Mouse (Mus musculus): Measurements from ENCODE around the gene Traf3ip2.

Gene Traf3ip2

DNA sequence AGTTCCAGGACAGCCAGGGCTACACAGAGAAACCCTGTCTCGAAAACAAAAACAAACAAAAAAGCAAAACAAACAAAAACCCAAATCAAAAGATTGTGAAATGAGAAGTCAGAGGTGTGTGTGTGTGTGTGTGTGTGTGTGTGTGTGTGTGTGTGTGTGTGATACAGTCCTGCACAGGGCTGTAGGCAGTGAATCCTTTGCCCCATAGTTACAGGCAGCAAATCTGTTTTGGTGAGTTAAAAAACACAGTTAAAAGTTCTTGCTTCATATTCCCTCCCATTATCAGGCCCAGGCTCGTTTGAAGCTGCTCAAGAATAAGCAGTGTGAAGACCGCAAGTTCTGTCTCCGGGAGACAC, at the start of gene Traf3ip2:
TSS of gene Traf3ip2 (plus strand) at position 302 of the 356 bp plus-strand sequence.
- DNase-seq (ENCODE audit: low spot score in 2 of 2), result no peak

DNA sequence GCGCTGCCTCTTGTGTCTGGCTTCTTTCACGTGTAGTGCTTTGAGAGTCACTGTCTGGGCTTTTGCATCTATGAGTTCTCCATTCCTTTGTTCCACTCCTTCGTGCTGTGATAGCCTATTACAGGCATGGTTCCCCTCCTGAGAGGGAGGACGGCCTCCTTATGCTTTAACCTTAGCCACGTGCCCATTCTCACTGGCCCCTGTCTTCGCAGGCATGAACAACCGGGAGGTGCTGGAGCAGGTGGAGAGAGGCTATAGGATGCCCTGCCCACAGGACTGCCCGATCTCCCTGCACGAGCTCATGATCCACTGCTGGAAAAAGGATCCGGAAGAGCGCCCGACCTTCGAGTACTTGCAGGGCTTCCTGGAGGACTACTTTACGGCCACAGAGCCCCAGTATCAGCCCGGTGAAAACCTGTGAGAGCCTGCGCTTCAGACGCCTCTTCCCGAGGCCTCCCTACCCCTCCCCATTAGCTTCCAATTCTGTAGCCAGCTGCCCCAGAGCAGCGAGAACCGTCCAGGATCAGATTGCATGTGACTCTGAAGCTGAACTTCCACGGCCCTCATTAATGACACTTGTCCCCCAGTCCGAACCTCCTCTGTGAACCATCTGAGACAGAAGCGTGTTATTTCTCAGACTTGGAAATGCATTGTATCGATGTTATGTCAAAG, 49.0 kb upstream of the Traf3ip2 start:
- DNase-seq (ENCODE audit: low spot score in 2 of 2), result no peak

DNA sequence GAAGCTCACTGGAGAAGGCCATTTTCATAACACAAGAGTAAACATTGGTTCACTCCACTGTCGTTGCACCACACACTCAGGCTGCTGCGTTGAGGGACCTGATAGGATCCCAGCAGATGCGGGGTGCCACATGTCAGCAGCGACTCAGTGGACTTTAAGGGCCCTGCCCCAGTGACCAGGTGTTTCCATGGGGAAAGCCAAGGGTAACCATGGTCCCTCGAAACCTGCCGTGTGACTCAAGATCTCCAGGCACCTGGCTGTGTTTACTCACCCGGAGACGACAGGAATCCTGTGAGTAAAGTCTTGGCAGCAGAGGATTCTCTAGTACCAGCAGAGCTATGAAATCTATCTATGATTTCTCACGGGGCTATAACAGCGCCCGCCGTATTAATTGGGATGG, 45.8 kb upstream of the Traf3ip2 start:
- no peak for DNase-seq (ENCODE audit: low spot score in 2 of 2)

DNA sequence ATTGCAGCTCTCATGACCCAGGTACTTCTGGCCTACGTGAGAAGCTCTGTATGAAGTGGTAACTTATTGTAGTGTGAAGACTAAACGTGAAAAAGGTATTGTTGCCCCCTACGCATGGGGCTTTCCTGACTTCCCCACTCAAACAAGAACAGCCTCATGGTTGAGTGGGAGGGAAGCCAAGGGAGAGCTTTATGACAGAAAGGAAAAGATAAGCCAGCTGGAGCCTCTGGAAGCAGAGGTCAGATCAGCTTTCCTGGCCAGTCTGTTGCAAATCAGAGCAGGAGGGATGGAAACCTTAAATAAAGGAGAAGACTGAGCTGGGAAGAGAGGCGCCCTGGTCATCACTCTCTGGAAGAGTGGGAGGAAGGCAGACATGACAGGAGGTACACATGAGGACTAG, 43.7 kb upstream of the Traf3ip2 start:
- DNase-seq (ENCODE audit: low spot score in 2 of 2), result no peak

DNA sequence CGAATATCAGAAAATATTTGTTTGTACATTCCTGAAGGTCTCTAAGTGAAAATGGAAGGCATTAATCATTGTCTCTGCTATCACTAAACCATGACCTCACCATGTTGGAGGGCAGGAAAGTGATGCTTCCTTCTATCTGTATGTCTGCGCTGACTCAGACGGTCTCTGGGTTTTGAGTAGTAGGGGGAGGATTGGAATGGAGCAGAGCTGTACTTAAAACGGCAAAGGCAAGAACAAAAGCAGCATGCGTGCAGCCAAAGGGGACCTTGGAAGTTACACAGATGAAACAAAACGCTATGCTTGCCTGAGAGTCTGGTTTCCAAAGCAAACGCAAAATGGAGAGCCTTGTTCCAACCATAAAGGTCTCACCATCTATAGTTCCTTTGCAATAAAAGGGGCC, 41.7 kb upstream of the Traf3ip2 start:
- no peak for DNase-seq (ENCODE audit: low spot score in 2 of 2)

DNA sequence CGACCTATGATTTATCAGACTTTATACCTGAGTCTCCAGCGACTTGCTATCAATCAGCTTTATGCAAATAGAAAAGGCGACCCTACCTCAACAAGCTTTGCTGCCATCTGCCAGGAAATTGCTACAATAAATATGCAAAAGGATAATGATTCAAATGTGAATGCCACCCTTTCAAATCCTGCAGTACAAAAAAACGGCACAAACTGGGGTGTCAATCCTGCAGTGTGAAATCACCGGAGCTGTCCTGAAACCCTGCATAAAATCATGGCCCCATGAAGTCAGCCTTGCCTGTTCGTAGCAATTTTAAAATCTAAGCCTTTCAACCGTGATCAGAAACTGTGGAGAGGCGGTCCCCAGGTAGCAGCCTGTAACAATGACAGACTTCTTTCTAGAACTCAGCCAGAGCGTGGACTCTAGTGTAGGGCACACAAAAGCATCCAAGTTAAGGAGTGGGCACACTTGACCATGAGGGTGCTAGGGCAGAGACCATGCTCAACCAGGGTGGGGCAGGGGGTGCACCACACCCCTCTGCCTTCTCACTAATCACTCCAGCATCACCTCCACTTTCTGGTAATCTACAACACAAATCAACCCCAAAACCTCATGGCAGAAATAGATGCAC, 40.6 kb upstream of the Traf3ip2 start:
- no peak for DNase-seq (ENCODE audit: low spot score in 2 of 2)

DNA sequence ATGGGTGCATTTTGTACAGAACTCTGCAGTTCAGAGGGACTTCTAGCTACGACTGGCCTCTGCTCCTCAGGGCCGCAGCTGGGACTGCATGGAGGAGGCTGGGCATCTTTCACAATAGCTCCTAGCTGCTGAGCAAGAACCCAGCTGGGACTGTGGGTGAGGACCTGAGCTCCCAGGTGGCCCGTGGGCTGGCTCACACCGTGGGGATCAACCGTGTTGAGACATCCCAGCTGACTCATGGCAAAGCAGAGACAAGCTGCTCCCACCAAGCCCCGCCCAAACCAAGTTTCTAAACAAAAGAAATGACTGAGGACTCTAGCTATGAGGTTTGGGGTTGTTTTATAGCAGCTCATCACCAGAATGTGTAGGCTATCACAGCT, 40.1 kb upstream of the Traf3ip2 start:
- peak; percentile 37 to 44 for DNase-seq (ENCODE audit: low spot score in 2 of 2)

DNA sequence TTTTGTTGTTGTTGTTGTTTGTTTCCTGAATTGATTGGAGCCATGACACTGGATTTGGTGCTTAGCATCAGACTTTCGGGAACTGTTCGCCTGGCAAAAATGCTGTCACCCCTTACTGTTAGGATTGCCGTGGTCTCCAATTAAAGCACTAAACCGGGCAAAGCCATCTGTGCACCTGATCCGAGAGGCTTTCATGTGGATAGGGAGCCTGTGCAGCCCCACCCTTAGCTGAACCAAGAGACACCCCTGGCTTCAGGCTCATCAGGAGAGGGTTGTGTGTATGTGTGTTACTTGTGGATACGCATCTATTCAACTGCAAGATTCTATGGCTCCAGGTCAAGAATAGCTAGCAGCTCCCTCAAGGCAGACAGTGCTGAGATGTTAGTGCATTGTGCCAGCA, 36.3 kb upstream of the Traf3ip2 start:
- no peak for DNase-seq (ENCODE audit: low spot score in 2 of 2)

DNA sequence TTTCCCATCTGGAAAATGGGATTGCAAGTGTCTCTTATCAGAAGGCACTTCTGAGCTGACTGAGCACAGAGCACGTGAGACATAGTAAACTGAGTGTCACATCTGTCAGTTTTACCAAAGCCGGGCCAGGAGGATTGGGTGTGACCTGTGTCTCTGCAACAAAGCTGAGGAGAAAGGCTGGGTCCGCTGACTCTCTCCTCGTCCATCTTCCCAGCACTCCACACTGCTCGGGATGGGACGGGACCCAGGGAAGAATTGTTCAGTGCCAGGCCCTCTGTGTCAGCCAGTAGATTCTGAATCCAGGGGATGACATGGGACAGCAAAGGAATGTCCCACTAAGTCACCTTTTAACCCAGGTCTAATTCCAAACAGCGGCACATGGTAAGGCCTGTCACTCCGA, 32.3 kb upstream of the Traf3ip2 start:
- DNase-seq (ENCODE audit: low spot score in 2 of 2), result no peak

DNA sequence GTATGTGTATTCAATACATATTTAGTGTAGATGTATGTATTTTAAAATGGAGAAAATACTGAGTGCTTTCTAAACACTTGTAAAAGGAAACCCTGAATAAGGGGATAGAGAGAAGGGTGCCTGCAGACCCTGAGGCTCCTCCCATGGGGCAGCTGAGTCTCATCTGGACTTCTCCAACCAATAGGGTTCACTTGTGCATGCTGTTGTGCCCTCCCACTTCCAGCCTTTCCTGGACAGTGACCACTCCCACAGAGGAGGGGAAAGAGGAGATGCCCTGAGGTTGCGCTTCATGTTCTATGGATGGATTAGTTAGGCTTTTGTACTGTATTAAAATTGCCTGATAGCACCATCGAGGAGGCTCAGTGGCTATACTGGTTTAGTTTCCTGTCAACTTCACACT, 30.3 kb upstream of the Traf3ip2 start:
- no peak for DNase-seq (ENCODE audit: low spot score in 2 of 2)

DNA sequence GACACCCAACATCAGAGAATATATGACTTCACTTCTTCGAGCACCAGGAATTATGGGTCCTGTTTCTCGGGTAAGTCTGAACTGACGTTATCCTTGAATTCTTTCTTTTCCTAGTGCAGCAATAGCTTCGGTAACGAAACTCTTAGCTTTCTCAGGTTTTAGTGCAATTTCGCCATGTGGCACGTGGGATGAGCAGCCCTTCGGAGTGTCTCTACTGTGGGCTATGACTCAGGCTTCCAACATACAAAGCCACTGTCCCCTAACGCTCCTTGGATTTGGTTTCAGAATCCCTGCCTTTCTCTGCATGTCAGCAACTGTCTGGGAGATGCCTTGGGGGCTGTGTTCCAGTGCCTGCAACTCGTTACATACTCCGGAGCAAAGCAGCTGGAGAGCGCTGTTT, 29.0 kb upstream of the Traf3ip2 start:
- DNase-seq (ENCODE audit: low spot score in 2 of 2), result no peak

DNA sequence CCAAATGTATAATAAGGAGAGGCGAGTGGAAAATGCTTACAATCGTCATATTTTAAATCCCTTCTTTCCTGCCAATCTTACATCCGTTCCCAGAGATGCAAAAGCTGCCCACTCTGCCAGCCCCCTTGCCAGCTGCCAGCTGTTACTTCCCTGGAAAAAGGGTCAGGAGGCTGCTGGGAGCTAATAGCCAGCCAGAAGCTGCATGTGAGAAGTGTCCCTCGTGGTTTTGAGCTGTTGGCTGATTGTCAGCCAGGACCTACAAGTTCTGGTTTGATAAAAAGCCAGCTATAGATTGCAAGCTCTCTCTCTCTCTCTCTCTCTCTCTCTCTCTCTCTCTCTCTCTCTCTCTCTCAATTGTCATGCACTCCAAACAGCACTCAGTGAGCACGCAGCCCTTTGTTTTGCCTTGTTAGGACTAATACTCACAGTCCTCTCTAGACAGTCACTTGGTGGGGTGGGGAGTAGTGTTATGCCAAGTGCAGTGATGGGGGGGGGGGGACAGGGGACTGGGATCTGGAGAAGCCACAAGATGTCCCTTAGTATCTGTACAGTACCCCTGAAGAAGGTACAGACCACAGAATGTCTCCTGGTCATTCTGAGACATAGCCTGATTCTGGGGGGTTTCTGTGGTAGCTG, 25.3 kb upstream of the Traf3ip2 start:
- DNase-seq (ENCODE audit: low spot score in 2 of 2), result no peak

DNA sequence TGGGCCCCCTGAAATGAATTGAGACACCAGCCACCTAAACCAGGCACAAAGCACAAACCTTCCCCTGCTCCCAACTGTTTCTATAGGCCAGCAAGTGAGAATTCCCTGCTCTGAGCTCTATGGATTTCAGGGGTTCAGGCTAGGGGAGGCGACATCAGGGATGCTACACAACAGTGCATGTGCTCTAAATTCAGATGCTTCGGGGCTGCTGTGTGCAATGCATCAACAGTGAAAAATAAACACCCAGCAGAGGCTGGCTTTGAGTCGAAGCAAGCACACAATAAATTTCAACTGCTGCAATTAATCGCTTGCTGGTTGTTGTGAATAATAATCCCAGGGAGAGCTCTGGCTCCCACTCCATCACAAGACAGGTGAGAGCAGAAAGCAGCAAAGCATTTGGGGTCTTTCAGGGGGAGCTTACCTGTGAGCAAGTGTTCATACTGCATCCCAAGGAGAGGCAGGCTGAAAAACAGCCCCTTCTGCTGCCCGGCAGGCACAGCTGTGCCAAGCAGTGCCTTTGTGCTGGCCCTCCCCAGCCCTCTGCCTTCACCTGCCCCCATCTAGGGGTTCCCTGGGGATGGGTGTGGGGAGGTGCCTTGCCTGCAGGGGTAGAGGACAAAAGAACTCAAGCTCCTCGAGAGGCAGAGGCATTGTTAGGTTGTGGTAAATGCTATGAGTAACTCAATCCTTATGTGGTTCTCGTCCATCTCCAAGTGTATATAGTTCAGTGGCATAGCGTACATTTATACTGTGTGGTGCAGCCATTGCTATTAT, 24.6 kb upstream of the Traf3ip2 start:
- no peak for DNase-seq (ENCODE audit: low spot score in 2 of 2)

DNA sequence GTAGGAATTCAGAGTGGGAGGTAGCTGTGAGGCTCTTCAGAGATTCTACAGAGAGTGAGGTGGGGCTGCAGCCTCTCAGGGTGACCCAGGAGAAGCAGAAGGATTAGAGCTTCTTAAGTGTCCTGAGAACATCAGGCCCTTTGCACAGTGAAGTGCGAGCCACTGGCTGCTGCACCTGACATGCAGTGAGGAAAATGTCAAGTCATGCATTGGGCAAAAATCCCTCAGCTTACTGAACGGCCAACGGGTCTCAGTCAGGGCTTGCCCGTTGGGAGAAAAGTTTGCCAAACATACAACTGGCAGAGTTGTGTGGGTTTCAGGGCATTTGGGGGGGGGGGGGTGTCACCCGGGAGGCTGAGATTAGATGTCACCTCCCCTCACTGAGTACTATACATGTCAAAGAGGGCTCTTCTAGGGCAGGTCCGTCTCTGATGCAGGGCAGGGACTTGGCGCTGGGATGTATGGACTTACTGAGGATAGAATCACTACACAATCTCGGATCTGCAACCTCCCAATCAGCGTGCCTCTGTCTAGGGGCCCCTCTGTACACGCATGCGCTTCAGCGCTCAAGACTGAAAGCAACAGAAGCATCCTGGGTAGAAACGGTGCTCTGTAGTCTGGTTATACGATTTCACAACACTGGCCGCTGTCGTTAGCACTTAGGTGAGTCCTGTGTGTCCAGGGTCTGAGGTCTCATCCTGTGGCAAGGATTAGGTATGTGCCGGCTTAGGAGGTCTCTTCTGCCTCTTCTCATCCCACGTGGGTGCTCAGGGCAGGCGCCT, 22.8 kb upstream of the Traf3ip2 start:
- no peak for DNase-seq (ENCODE audit: low spot score in 2 of 2)

DNA sequence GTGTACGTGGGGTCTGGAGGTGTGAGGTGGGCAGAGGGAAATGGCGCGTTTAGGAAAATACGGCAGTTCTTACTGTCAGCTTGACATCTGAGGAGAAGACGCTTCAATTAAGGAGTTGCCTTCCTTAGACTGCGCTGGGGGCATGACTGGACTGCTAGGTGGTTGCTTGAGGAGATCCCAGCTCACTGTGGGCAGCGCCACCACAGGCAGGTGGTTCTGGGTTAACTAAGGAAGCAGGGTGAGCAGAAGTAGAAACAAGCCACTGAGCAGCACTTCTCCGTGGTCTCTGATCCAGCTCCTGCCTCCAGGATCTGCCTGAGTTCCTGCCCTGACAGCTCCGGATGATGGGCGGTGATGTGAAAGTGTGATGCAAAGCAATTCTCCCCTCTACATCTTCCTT, 22.1 kb upstream of the Traf3ip2 start:
- DNase-seq (ENCODE audit: low spot score in 2 of 2), result no peak

DNA sequence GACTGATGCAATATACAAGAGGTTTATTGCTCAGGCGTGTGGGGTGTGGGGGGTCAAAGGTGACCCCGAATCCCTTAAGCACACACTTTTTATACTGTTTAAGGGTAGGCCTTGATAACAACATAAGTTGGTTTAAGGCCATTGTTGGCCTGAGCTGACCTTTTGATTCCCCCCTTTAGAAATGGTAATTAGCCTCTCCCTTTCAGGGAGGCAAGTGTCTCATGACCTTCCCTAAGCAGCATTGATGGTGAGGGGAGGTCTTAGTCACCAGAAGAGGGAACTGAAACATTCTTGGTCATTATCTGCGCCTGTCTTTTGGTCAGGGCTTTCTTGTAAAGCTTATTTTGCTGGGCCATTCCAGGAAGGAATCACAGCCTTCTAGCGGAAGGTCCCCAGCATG, 20.2 kb upstream of the Traf3ip2 start:
- DNase-seq (ENCODE audit: low spot score in 2 of 2), result no peak

DNA sequence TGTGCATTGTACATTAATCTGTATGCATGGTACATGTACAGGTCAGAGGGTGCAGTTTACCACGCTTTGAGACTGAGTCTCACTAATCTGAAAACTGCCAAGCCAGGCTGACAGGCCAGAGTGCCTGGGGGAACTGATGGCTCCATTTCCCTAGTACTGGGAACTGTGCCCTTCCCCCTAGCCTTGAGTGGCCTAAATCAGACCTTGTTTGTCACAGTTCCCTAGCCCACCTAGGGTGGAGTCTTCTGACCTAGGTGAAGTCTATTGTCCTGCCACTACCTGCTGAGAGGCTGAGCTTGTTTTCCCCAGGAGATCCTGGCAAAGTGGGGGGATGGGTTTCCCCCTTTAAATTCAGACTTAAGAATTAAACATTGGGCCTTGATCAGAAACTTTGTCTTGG, 18.0 kb upstream of the Traf3ip2 start:
- no peak for DNase-seq (ENCODE audit: low spot score in 2 of 2)

DNA sequence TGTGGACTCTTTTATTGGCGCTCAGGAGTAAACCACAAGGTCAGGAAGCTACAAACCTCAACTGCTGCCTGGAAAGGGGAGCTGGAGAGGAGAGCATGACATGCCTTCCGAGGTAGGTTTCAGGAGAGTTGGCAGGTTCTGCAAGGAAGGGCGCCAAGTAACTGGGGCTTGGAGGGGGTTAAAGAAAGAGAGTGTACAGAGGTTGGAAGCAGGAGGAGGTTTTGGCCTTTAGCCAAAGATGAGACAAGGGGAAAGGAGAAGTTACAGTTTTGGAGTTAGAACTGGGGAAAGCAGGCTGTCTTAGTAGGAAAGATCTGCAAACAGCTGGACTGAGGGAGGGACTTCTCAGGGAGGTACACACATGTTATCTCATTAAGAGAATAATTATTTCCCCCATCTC, 16.9 kb upstream of the Traf3ip2 start:
- DNase-seq (ENCODE audit: low spot score in 2 of 2), result no peak

DNA sequence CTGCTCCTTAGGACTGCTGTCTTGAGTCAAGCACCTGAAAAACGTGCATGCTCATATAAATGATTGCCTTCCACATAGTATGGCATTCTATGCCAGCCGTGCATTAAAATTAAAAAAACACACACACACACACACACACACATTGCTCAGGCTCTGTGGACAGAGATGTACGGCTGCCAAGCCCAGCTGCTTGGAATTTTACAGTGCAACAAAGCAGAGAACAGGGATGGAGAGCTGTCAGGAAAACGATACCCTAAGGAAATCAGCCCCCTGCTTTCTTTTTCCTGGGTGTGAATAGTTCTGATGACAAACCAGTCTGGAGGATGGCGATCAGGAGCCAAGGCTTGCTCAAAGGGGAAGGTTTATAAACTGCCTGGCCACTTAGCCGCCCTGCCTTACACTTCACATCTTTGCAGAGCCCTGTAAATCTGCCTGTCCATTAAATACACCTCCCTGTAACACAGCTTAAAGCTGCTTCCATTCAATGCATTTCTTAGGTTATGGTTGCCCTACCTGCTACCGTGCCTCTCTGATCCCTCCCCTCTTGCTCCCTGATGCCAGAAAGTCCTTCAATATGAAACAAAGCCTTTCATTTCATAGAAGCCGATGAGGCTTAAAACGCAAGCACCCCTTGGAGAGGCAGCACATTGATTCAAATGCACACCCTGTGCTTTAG, 15.5 kb upstream of the Traf3ip2 start:
- DNase-seq (ENCODE audit: low spot score in 2 of 2), result no peak

DNA sequence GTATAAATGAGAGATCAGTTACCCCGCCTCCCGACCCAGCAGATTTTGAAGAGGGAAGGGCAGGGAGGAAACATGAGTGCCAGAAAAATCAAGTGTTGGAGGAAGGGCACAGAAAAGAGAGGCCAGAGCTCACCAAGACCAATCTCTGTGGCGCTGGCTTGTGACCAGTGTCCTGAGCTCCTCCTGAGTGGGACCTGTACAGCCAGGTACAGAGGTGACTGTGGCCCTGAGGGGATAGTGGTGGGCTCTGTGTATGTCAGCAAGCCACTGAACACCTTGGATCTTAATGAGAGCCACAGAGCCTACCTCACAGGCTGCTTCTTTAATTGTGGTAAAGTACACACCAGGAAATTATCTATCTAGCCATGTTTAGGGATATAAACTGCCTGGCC, 14.9 kb upstream of the Traf3ip2 start:
- DNase-seq (ENCODE audit: low spot score in 2 of 2), result no peak

DNA sequence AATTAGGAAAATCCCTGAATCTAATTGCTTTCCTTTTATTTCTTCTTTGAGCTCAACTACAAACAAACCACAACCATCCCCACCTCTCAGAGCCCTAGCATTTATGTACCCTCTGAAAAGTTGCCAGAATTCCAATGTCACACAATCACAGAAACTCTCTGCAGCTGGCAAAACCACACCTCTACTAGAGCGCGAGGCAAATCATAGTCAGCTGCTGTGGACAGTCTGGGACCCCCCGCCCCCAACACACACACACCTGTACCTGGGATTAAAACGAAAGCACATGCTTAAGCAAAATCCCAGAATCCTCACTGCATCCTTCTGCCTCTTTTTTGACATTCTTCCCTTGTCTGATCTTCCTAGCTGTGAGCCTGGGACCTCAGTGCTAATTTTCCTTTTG, 13.1 kb upstream of the Traf3ip2 start:
- DNase-seq (ENCODE audit: low spot score in 2 of 2), result no peak
